Mouse (Mus musculus) olfactory bulb, adult 2 months (tissue): ENCODE results near the gene Slfnl1. TPM values are rescaled to one million over a fixed set of nuclear protein-coding genes. Genes with fewer than 3 reads are reported as not detected.

Experiments used
- H3K27ac ChIP-seq: fragments of 200-500 bp; 2 replicates; pipeline ENCODE4 v1.5.1; 2012; ENCODE audit warnings: low read depth, low read length; ENCODE audit not compliant: insufficient read depth
- H3K4me1 ChIP-seq: fragments of 200-500 bp; 2 replicates; pipeline ENCODE4 v1.6.1; 2012; ENCODE audit warnings: low read length; ENCODE audit not compliant: control insufficient read depth, insufficient read depth
- H3K4me3 ChIP-seq: fragments of 200-500 bp; 2 replicates; pipeline ENCODE4 v1.5.1; 2012; ENCODE audit warnings: mild to moderate bottlenecking, low read depth, low read length, moderate library complexity; ENCODE audit not compliant: insufficient read depth
- CTCF ChIP-seq: fragments of 200-500 bp; IDR thresholded peaks from 2 replicates; pipeline ENCODE4 v1.5.1; 2012; ENCODE audit warnings: low read depth, mild to moderate bottlenecking, low read length, moderate library complexity; ENCODE audit not compliant: insufficient read depth
- POLR2A ChIP-seq: fragments of 200-500 bp; IDR thresholded peaks from 2 replicates; pipeline ENCODE4 v1.6.1; 2012; ENCODE audit warnings: mild to moderate bottlenecking, low read depth, low read length, moderate library complexity; ENCODE audit not compliant: insufficient read depth
- WGBS: fragments of 180-500 bp; shearing (Covaris S2); methylation state at CpG from one replicate; pipeline ENCODE4 v1.1.7; 2018; 5-methylcytosine and 5-hydroxymethylcytosine counted together
- polyA plus RNA-seq: library from polyadenylated mRNA; stranded (reverse); fragments of >200 nt; gene quantifications from 2 replicates; pipeline ENCODE4 v1.2.4, GENCODE M21; 2012; ENCODE audit warnings: low replicate concordance; ENCODE audit not compliant: missing spikeins, insufficient read depth, insufficient read length

Slfnl1 gene
- polyA plus RNA-seq, 1 experiment = not detected

DNA sequence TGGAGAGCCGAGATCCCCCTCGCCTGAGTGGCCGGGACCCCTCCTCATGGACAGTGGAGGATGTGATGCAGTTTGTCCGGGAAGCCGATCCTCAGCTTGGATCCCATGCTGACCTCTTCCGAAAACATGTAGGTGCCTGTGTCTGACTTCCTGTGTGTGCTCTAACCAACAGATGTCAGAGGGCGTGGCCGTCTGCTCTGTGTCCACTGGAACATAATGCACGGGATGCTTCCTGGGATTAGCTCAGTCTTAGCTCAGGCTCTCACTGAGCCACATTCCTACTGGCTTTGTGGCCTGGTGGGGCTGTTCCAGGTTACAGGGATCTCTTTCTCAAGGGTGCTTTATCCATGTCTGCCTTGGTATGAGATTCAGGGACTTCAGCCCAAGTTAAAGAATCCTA, 3.9 kb upstream of the Slfnl1 start:
- no peak for TF ChIP-seq CTCF
- no peak for TF ChIP-seq POLR2A
- Histone ChIP-seq H3K27ac (no peak overlapping the region), H3K4me3 (no peak overlapping the region), H3K4me1 (no peaks in the 10 kb centered on the region)
- 85% methylated on average over 9 of the region's 9 CpGs for WGBS

DNA sequence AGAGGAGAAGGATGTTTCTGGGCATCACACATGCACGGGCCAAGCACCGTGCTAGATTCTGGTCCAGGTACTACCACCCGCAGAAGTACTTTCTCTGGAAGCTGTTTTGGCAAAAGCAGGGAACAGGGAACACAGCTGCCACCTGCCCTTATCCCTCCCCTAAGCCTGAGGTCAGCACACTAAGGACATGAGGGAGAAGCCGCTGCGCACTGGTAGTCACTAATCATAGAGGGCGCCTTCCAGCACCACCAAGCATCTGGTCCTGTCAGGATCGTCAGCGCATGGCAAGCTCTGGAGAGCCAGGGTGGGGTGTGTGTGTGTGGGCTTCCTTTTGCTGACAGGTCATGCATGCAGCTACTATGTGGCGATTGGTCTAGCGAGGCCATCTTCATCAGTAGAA, 6.6 kb downstream of the Slfnl1 start:
- TF ChIP-seq CTCF (no peak), POLR2A (no peak)
- 82% methylated on average over 10 of the region's 10 CpGs for WGBS

DNA sequence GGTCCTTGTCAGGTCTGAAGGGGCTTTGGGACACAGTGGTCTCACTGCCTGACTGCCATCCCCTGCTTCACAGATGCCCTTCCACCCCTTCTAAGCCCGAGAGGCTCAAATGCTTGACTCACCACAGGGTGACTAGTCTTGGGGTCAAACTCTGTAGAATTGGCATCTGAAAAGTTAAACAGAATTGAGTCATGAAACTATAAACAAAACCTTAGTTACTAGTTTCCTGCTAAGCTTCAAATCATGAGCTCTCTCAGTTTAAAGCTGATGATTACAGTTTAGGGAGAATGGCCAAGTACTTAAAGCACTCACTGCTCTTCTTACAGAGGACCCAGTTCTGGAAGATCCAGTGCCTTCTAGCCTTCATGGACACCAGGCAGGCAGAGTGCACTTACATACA, 12.9 kb downstream of the Slfnl1 start:
- Histone ChIP-seq H3K4me1 (no peaks in the 10 kb centered on the region), H3K4me3 (no peak overlapping the region), H3K27ac (no peak overlapping the region)
- WGBS = 78% methylated on average over 1 of the region's 1 CpGs
- no peak for TF ChIP-seq CTCF
- TF ChIP-seq POLR2A = no peak

More for the DNA sequence above, 6.6 kb downstream of the Slfnl1 start:
- Histone ChIP-seq H3K4me3 (no peak overlapping the region), H3K27ac (no peak overlapping the region), H3K4me1 (0 out of 2 replicates have a peak, but pooled peaks cover 3% of the 10 kb centered on the region)

DNA sequence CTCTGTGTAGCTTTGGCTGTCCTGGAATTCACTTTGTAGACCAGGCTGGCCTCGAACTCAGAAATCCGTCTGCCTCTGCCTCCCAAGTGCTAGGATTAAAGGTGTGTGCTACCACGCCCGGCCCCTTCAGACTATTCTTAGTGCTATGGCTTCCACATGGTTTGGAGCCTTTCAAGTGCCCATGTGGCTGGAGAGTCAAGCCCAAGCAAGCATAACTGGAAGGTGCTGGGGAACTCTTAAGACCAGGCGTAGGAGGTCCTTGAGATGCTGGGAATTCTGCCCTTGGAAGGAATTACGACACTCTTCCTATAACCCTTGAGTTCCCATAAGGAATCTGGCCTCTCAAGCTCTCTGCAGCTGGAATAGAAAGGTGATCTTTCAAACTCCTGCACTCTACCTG, 24.6 kb downstream of the Slfnl1 start:
- WGBS = 95% methylated on average over 6 of the region's 6 CpGs
- no peak overlapping the region for H3K27ac ChIP-seq
- no peak overlapping the region for H3K4me3 ChIP-seq
- TF ChIP-seq CTCF = no peak
- TF ChIP-seq POLR2A = no peak
- H3K4me1 ChIP-seq = no peaks in the 10 kb centered on the region

DNA sequence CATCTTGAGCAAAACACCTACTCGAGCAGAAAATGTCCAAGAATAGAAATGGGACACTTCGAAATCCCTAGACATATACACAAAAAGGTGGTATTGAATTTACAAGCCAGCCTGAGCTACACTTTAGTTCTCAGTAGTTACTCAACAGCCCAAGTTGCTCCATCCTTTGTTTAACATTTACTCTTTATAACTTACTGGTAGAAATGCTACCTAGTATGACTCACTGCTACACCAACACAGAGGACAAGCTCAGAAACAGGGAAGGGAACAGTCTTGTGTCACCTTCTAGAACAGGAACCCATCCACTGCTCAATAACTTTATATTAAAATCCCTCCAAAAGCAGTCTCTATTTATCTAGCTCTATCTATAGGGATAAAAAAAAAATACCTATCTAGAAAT, 33.7 kb downstream of the Slfnl1 start:
- Histone ChIP-seq H3K4me3 (no peak overlapping the region), H3K27ac (no peak overlapping the region), H3K4me1 (no peaks in the 10 kb centered on the region)
- WGBS = 70% methylated on average over 2 of the region's 2 CpGs
- TF ChIP-seq CTCF = no peak
- TF ChIP-seq POLR2A = no peak

DNA sequence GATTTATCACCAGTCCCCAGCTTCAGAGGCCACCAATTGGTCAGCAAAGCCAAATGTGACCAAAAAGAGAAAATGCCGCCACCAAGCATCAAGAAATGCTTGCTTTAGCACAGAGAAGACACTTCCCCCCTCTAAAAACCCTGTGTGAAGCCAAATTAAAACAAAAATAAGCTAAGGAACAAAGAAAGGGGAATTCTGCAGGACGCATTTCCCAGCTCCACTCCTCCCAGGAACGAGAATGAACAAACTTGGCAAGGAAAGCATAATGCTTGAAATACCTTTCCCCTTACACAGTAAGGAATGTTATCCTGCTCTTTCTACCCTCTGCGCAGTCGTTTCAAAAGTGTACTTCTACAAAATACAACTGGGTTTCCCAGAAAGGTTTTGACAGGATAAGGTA, 36.0 kb downstream of the Slfnl1 start:
- TF ChIP-seq POLR2A = no peak
- no peak for TF ChIP-seq CTCF
- no peak overlapping the region for H3K4me3 ChIP-seq
- H3K4me1 ChIP-seq = no peaks in the 10 kb centered on the region
- 29% methylated on average over 5 of the region's 5 CpGs for WGBS
- H3K27ac ChIP-seq = no peak overlapping the region

DNA sequence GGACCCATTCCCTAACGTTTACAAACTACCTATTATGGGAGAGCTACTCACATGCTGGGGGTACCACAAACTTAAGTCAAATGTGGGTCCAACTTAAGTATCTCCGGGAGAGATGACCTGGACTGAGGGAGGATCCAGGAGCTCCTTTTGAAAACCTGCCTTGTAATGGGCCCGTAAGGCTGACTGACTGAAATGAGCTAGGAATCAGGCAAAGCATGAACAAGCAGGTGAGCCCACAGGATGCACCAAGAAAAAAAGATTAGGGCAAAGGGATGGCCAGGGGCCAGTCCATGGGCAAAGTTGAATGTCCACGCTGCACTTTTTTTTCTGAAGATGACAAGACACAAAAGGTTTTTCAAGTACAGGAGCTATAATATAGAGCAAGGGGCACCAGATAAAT, 37.0 kb downstream of the Slfnl1 start:
- WGBS = 9% methylated on average over 4 of the region's 4 CpGs
- no peak overlapping the region for H3K27ac ChIP-seq
- H3K4me3 ChIP-seq = peak overlapping the region; percentile 86; the same call in 1 of the 2 replicates
- no peaks in the 10 kb centered on the region for H3K4me1 ChIP-seq
- TF ChIP-seq CTCF (no peak), POLR2A (no peak)

DNA sequence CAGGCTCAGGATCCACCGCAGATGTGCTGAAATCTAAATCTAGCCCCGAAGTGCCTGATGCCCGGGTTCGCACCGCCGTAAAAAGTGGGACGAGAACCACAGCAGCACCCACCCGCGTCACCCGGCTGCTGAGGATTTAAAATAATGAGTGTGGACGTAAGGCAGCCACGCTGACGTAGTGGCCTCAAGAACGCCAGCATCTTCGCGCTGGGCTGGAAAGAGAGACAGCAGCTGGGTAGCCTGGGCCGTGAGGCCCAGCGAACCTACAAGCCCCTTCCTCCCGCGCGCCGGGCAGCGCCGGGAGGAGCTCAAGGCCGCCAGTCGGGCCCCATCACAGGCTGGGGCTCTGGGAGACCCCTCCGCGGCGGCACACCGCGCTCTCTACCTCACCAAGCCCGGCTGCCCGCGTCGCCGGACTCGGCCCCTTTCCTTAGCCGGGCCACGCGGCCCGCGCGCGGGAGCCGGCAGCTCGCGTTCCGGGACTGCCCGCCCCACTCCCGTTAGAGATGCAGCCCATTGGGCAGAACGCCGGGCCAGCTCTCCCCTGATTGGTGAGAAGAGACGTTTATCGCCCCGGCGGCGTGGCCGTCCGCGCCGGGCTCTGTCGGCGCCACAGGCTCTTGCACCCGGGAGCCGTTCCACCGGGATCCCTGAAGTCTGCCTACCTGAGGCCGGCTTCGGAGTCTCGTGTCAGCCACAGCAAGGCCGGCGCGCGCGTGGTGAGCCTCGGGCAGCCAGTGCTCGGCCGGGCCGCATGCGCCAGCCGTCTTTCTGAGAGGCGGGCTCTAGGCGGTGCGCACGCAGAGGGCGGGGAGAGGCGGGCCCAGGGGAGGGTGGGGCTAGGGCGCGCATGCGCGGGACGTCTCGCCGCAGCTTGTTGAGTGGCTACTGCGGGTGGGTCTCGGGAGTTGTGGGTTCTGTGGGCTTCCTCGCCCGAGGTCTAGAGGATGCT, 37.7 kb downstream of the Slfnl1 start, which contains the start of gene Ctps:
TSS of gene Ctps (minus strand) at position 791 of the 952 bp plus-strand sequence.
- Histone ChIP-seq H3K4me3 (peak within 1 kb of the TSS; percentile 86), H3K4me1 (no peaks in the 10 kb centered on the region), H3K27ac (peak within 1 kb of the TSS; percentile 77)
- TF ChIP-seq POLR2A (peak; percentile 76), CTCF (no peak)
- WGBS = under 1% methylated on average over 96 of the region's 97 CpGs

DNA sequence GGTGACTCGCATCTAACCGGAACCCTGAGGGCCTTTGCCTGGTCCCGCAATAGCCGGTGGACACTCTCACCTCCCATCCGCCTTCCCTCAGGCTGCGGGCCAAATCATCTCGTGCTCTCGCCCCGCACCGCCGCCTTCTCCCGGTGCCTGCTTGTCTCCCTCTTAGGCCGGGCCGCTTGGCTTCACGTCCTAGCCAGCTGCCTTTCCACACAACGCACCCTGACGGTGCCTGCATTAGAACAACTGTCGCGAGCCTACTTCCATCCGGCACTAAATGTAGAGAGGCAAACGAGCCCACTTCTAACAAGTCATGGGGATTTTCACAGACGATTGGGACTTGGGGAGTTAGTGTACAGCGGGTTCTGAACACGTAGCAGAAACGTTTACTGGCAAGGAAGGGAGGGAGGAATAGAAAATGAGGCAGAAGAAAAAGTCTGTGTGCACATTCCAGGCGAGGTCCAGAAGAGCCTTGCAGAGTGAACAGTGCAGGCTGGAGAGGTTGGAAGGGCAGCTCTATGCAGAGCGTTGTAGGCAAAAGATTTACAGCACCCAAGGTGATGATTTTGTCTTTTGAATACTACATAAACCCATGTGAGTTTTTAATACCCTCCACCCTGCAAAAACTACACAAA, 38.5 kb downstream of the Slfnl1 start:
- TF ChIP-seq POLR2A = no peak
- TF ChIP-seq CTCF = no peak
- Histone ChIP-seq H3K4me3 (peak overlapping the region; percentile 86), H3K27ac (peak overlapping the region; percentile 77), H3K4me1 (no peaks in the 10 kb centered on the region)
- under 1% methylated on average over 27 of the region's 27 CpGs for WGBS
